Mouse (Mus musculus) hindbrain, embryonic 12.5 days (tissue): ENCODE results near the gene Kdm7a. TPM values are rescaled to one million over a fixed set of nuclear protein-coding genes. Genes with fewer than 3 reads are reported as not detected.

Experiments
- ATAC-seq: fragments of 200-750 bp; cut with Nextera tagmentation; 2 replicates; pipeline ENCODE4 v1.8.0; 2017; ENCODE audit warnings: moderate TSS enrichment; ENCODE audit not compliant: low FRiP score
- H3K27ac ChIP-seq: fragments of 300-500 bp; sonication (generic); 2 replicates; pipeline ENCODE4 v1.5.1; 2016; ENCODE audit warnings: mild to moderate bottlenecking
- H3K27me3 ChIP-seq: fragments of 300-500 bp; sonication (generic); 2 replicates; pipeline ENCODE4 v1.6.1; 2016; ENCODE audit warnings: mild to moderate bottlenecking
- H3K36me3 ChIP-seq: fragments of 300-500 bp; sonication (generic); 2 replicates; pipeline ENCODE4 v1.6.1; 2016; ENCODE audit warnings: mild to moderate bottlenecking
- H3K4me1 ChIP-seq: fragments of 300-500 bp; sonication (generic); 2 replicates; pipeline ENCODE4 v1.6.1; 2016
- H3K4me2 ChIP-seq: fragments of 300-500 bp; sonication (generic); replicated peaks from 2 replicates; pipeline ENCODE4 v1.6.1; 2016; ENCODE audit warnings: mild to moderate bottlenecking
- H3K4me3 ChIP-seq: fragments of 300-500 bp; sonication (generic); 2 replicates; pipeline ENCODE4 v1.5.1; 2016; ENCODE audit warnings: mild to moderate bottlenecking
- H3K9ac ChIP-seq: fragments of 300-500 bp; sonication (generic); 2 replicates; pipeline ENCODE4 v1.6.1; 2016; ENCODE audit warnings: mild to moderate bottlenecking, moderate library complexity
- H3K9me3 ChIP-seq: fragments of 300-500 bp; sonication (generic); replicated peaks from 2 replicates; pipeline ENCODE4 v1.6.1; 2016; ENCODE audit warnings: mild to moderate bottlenecking
- WGBS: fragments of 180-500 bp; shearing (Covaris S2); methylation state at CpG from one replicate; pipeline ENCODE4 v1.1.7; 2016; 5-methylcytosine and 5-hydroxymethylcytosine counted together
- polyA plus RNA-seq: library from polyadenylated mRNA; unstranded; fragments of >200 nt; fragmentation: Nextera tagmentation; extraction: Ambion mirVana; gene quantifications from 2 replicates; pipeline ENCODE4 v1.2.1, GENCODE M21; 2016

Gene Kdm7a
- 21.3 and 22.2 TPM in 2 replicates for polyA plus RNA-seq

GRCm38 (mm10) chr6:39206581-39207461 is at the start of gene Kdm7a:
Kdm7a (minus strand) TSS chr6:39206789.
- Histone ChIP-seq H3K9me3 (no peaks in the 10 kb centered on the region), H3K4me3 (peak within 1 kb of the TSS; percentile 92)

GRCm38 (mm10) chr6:39255271-39255670 is 48.7 kb upstream of the Kdm7a start:
- no peak overlapping the region for H3K4me2 ChIP-seq
- H3K9ac ChIP-seq, result no peak overlapping the region
- no peak overlapping the region for H3K4me3 ChIP-seq
- H3K36me3 ChIP-seq, result no peaks in the 10 kb centered on the region
- H3K4me1 ChIP-seq, result peaks cover 13% of the 10 kb centered on the region
- 72% methylated on average over 8 of the region's 8 CpGs for WGBS
- H3K27ac ChIP-seq, result no peak overlapping the region
- peaks cover 15% of the 10 kb centered on the region; the same call in 1 of the 2 replicates for H3K27me3 ChIP-seq
- ATAC-seq, result no peak
- H3K9me3 ChIP-seq, result 0 out of 2 replicates have a peak, but pooled peaks cover 4% of the 10 kb centered on the region

More at GRCm38 (mm10) chr6:39206581-39207461, at the start of gene Kdm7a:
- Histone ChIP-seq H3K27me3 (no peaks in the 10 kb centered on the region), H3K9ac (peak within 1 kb of the TSS; percentile 99), H3K36me3 (no peaks in the 10 kb centered on the region), H3K27ac (peak within 1 kb of the TSS; percentile 98), H3K4me1 (peaks cover 18% of the 10 kb centered on the region), H3K4me2 (peak within 1 kb of the TSS; percentile 77)
- under 1% methylated on average over 100 of the region's 124 CpGs for WGBS
- ATAC-seq, result peak; percentile 86

DNA sequence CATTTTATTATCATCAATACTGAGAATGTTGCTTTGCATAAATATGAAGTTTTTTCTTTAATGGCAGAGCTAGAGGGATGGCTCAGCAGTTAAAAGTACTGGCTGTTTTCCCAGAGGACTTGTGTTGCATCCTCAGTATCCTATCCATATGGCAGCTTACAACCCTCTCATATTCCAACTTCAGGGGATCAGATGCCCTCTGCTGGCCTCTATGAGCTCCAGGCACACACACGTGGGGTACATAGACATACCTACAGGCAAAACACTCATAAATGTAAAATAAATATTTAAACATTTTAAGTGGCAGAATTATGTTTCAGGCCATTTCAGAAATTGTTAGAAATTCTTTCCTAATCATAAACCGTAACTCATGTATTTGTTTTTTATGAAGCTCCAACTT is 43.5 kb upstream of the Kdm7a start:
- WGBS, result 89% methylated on average over 2 of the region's 2 CpGs
- Histone ChIP-seq H3K27me3 (peaks cover 3% of the 10 kb centered on the region; the same call in 1 of the 2 replicates), H3K27ac (no peak overlapping the region), H3K4me3 (no peak overlapping the region), H3K9me3 (0 out of 2 replicates have a peak, but pooled peaks cover 4% of the 10 kb centered on the region), H3K36me3 (no peaks in the 10 kb centered on the region), H3K9ac (no peak overlapping the region), H3K4me2 (no peak overlapping the region), H3K4me1 (no peaks in the 10 kb centered on the region)
- no peak for ATAC-seq

DNA sequence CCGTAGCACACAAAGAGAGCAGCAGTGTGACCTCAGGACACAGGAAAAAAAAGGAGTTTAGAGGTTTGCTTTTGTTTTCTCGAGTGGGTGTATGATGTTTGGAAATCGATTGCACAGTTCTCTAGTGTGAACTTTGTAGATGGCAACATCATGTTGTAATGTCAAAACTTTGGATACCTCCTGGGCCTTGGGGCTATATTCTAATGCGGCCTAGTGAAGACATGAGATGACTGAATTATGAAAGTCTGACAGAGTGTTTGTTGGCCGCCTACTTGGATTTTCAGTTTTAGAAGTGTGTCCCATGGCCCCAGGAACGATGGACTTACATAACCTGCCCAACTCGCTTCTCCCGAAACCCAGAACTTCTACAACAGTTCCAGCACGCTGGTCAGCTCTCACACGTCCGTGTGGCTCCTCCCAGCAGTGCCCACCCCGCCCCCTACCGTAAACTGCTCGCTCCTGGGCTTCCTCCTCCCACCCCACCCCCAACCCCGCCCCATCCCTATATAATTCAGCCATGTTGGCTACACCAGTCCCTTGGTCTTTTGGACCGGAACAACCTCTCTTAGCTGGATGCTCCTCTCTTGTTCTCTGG is 42.7 kb upstream of the Kdm7a start:
- WGBS, result 60% methylated on average over 15 of the region's 16 CpGs
- Histone ChIP-seq H3K4me1 (no peaks in the 10 kb centered on the region), H3K36me3 (no peaks in the 10 kb centered on the region), H3K4me2 (no peak overlapping the region), H3K4me3 (no peak overlapping the region), H3K9me3 (0 out of 2 replicates have a peak, but pooled peaks cover 4% of the 10 kb centered on the region), H3K9ac (no peak overlapping the region), H3K27ac (no peak overlapping the region), H3K27me3 (no peaks in the 10 kb centered on the region)
- no peak for ATAC-seq

DNA sequence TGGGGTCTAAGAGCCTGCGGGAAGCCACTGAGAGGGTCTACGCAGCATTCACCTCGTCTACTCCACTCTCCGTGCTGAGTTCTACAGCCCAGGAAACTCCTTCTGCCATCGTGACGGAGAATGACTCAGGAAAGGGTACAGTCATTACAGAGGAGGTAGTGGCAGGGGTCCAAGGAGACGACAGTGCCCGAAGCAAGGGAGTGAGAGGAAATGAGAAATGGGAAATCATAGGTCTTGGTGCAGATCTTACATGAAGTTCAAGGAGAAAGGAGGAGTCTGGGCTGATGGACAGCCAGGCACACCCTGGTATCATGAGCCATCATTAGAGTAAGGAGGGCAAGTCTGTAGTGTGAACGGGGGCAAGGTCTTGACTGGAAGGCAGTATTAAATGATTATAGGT is 37.5 kb upstream of the Kdm7a start:
- ATAC-seq, result no peak
- 73% methylated on average over 9 of the region's 9 CpGs for WGBS
- Histone ChIP-seq H3K9ac (no peak overlapping the region), H3K4me1 (peaks cover 13% of the 10 kb centered on the region), H3K27ac (no peak overlapping the region), H3K36me3 (no peaks in the 10 kb centered on the region), H3K9me3 (no peaks in the 10 kb centered on the region), H3K27me3 (no peaks in the 10 kb centered on the region), H3K4me2 (no peak overlapping the region), H3K4me3 (no peak overlapping the region)

- H3K36me3 ChIP-seq, result no peaks in the 10 kb centered on the region
- WGBS, result 78% methylated on average over 8 of the region's 8 CpGs
- H3K4me3 ChIP-seq, result no peak overlapping the region
- no peaks in the 10 kb centered on the region for H3K27me3 ChIP-seq
- H3K4me1 ChIP-seq, result peaks cover 13% of the 10 kb centered on the region
- H3K9me3 ChIP-seq, result no peaks in the 10 kb centered on the region
- 0 out of 2 replicates have a peak overlapping the region, but pooled peaks have one; percentile 13 for H3K27ac ChIP-seq
- H3K9ac ChIP-seq, result no peak overlapping the region
- no peak overlapping the region for H3K4me2 ChIP-seq
- no peak for ATAC-seq
Measured at GRCm38 (mm10) chr6:39243511-39243961, 36.9 kb upstream of the Kdm7a start.

- Histone ChIP-seq H3K9me3 (no peaks in the 10 kb centered on the region), H3K9ac (no peak overlapping the region), H3K4me2 (no peak overlapping the region), H3K4me3 (no peak overlapping the region), H3K27me3 (no peaks in the 10 kb centered on the region), H3K36me3 (no peaks in the 10 kb centered on the region), H3K4me1 (peaks cover 13% of the 10 kb centered on the region), H3K27ac (peak overlapping the region; percentile 52; the same call in 1 of the 2 replicates)
- 50% methylated on average over 8 of the region's 8 CpGs for WGBS
- peak; percentile 84 for ATAC-seq
Measured at GRCm38 (mm10) chr6:39242718-39243471, 36.3 kb upstream of the Kdm7a start.

DNA sequence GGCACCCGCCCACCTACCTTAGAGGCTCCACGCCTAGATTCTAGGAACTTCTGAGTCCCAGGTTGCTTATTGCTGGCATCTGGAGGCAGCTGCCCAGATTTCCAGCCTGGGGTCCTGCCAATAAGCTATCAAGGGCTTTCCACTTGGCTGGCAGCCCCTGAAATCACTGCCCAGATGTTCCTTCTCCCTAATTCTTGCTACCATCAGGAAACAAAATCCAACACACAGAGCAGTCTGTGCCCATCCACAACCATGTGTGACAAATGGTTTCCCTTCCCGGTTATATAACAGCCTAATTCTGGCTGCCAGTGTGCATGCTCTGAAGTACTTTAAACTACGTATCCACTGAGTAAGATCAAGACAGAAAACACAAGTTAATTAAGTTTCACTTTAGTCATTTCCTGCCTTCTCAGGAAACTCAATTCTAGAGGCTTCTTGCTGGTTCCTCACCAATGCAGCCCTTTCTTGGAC is 34.9 kb upstream of the Kdm7a start:
- WGBS, result 93% methylated on average over 4 of the region's 4 CpGs
- Histone ChIP-seq H3K27ac (no peak overlapping the region), H3K4me3 (no peak overlapping the region), H3K9me3 (no peaks in the 10 kb centered on the region), H3K4me2 (no peak overlapping the region), H3K27me3 (no peaks in the 10 kb centered on the region; the same call in 1 of the 2 replicates), H3K4me1 (peaks cover 13% of the 10 kb centered on the region), H3K9ac (no peak overlapping the region), H3K36me3 (no peaks in the 10 kb centered on the region)
- ATAC-seq, result no peak

GRCm38 (mm10) chr6:39240956-39241355 is 34.4 kb upstream of the Kdm7a start:
- 89% methylated on average over 3 of the region's 3 CpGs for WGBS

DNA sequence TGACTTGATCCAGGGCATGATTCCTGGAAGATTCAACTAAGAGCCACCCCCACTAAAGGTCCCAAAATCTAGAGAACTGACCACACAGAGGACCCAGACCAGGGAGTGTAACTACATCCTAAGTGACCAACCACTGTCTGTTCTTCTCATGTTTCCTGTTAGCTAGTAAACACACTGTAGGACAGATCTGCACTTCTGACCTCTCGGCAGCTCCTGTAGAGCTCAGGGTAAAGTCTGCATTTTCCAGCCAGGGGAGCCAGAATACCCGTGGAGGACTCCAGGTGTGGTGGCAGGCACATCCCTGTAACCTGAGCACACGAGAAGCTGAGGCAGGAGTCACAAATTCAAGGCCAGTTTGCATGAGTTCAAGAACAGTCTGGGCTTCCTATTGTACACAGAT is 31.3 kb upstream of the Kdm7a start:
- Histone ChIP-seq H3K9me3 (no peaks in the 10 kb centered on the region), H3K36me3 (no peaks in the 10 kb centered on the region), H3K4me1 (peaks cover 6% of the 10 kb centered on the region), H3K4me2 (no peak overlapping the region), H3K4me3 (no peak overlapping the region), H3K9ac (no peak overlapping the region), H3K27me3 (no peaks in the 10 kb centered on the region; the same call in 1 of the 2 replicates), H3K27ac (no peak overlapping the region)
- WGBS, result 66% methylated on average over 3 of the region's 3 CpGs
- ATAC-seq, result no peak

More at GRCm38 (mm10) chr6:39240956-39241355, 34.4 kb upstream of the Kdm7a start:
- ATAC-seq, result no peak
- Histone ChIP-seq H3K36me3 (no peaks in the 10 kb centered on the region), H3K27me3 (no peaks in the 10 kb centered on the region; the same call in 1 of the 2 replicates), H3K4me1 (peaks cover 13% of the 10 kb centered on the region), H3K4me3 (no peak overlapping the region), H3K4me2 (no peak overlapping the region), H3K9ac (no peak overlapping the region), H3K9me3 (no peaks in the 10 kb centered on the region), H3K27ac (no peak overlapping the region)

GRCm38 (mm10) chr6:39232617-39233016 is 26.0 kb upstream of the Kdm7a start:
- Histone ChIP-seq H3K4me3 (no peak overlapping the region), H3K9ac (no peak overlapping the region), H3K4me1 (no peaks in the 10 kb centered on the region), H3K27me3 (peaks cover 6% of the 10 kb centered on the region; the same call in 1 of the 2 replicates), H3K27ac (no peak overlapping the region), H3K9me3 (no peaks in the 10 kb centered on the region), H3K36me3 (no peaks in the 10 kb centered on the region), H3K4me2 (no peak overlapping the region)
- no peak for ATAC-seq
- 87% methylated on average over 4 of the region's 4 CpGs for WGBS
